Mouse (Mus musculus) liver, embryonic 13.5 days (tissue): Measurements from ENCODE around the gene Gna15. TPM values are rescaled to one million over a fixed set of nuclear protein-coding genes. Genes with fewer than 3 reads are reported as not detected.

ENCODE experiments used
- ATAC-seq: fragments of 200-750 bp; cut with Nextera tagmentation; 2 replicates; pipeline ENCODE4 v1.8.0; 2017; ENCODE audit warnings: low read depth, mild to moderate bottlenecking, moderate number of reproducible peaks, moderate library complexity
- DNase-seq: peaks from one replicate; pipeline ENCODE4 v3.0.0; 2022
- H3K27ac ChIP-seq: fragments of 300-500 bp; sonication (generic); 2 replicates; pipeline ENCODE4 v1.5.1; 2015; ENCODE audit warnings: moderate library complexity, mild to moderate bottlenecking, inconsistent platforms
- H3K27me3 ChIP-seq: fragments of 300-500 bp; sonication (generic); 2 replicates; pipeline ENCODE4 v1.6.1; 2015; ENCODE audit warnings: mild to moderate bottlenecking, inconsistent platforms
- H3K36me3 ChIP-seq: fragments of 300-500 bp; sonication (generic); 2 replicates; pipeline ENCODE4 v1.6.1; 2015; ENCODE audit warnings: mild to moderate bottlenecking, inconsistent platforms
- H3K4me1 ChIP-seq: fragments of 300-500 bp; sonication (generic); replicated peaks from 2 replicates; pipeline ENCODE4 v1.6.1; 2015; ENCODE audit warnings: inconsistent platforms
- H3K4me2 ChIP-seq: fragments of 300-500 bp; sonication (generic); 2 replicates; pipeline ENCODE4 v1.6.1; 2015; ENCODE audit warnings: inconsistent platforms, mild to moderate bottlenecking, moderate library complexity
- H3K4me3 ChIP-seq: fragments of 300-500 bp; sonication (generic); replicated peaks from 2 replicates; pipeline ENCODE4 v1.5.1; 2015; ENCODE audit warnings: mild to moderate bottlenecking, inconsistent platforms
- H3K9ac ChIP-seq: fragments of 300-500 bp; sonication (generic); 2 replicates; pipeline ENCODE4 v1.6.1; 2015; ENCODE audit warnings: mild to moderate bottlenecking, inconsistent platforms
- H3K9me3 ChIP-seq: fragments of 300-500 bp; sonication (generic); replicated peaks from 2 replicates; pipeline ENCODE4 v1.6.1; 2016; ENCODE audit warnings: inconsistent platforms
- WGBS: fragments of 180-500 bp; shearing (Covaris S2); methylation state at CpG from one replicate; pipeline ENCODE4 v1.1.7; 2015; ENCODE audit not compliant: insufficient replicate concordance; 5-methylcytosine and 5-hydroxymethylcytosine counted together
- polyA plus RNA-seq: library from polyadenylated mRNA; unstranded; fragments of >200 nt; fragmentation: Nextera tagmentation; extraction: Ambion mirVana; gene quantifications from 2 replicates; pipeline ENCODE4 v1.2.1, GENCODE M21; 2015

Gene Gna15
- polyA plus RNA-seq, 1 experiment from 2014 or later, result 7.2 TPM

DNA sequence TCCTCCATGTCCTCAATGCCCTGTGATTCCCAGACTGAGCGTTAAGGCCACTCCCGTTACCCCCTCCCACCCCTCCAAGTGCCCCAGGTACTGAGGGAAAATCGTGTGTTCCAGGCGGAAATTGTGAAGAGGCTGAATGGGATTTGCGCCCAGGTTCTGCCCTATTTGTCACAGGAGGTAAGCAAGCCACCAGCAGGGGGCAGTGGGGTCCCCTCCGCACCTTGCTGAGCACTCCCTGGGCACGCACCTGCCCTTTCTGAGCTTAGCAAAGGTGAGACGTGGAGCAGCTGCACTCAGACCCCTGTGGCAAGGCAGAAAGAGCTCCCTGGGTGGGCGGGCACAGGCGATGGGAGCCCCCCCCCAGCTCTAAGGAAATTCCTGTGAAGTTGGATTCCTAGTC lies 40.7 kb upstream of the Gna15 start:
- H3K36me3 ChIP-seq, result peaks cover 51% of the 10 kb centered on the region
- 42% methylated on average over 10 of the region's 10 CpGs for WGBS
- no peak overlapping the region for H3K27ac ChIP-seq
- H3K9ac ChIP-seq, result no peak overlapping the region
- H3K4me3 ChIP-seq, result no peak overlapping the region
- H3K9me3 ChIP-seq, result no peaks in the 10 kb centered on the region
- peaks cover 90% of the 10 kb centered on the region for H3K4me1 ChIP-seq
- no peak overlapping the region for H3K4me2 ChIP-seq
- ATAC-seq (no peak), DNase-seq (no peak)
- H3K27me3 ChIP-seq, result peaks cover 7% of the 10 kb centered on the region; the same call in 1 of the 2 replicates

DNA sequence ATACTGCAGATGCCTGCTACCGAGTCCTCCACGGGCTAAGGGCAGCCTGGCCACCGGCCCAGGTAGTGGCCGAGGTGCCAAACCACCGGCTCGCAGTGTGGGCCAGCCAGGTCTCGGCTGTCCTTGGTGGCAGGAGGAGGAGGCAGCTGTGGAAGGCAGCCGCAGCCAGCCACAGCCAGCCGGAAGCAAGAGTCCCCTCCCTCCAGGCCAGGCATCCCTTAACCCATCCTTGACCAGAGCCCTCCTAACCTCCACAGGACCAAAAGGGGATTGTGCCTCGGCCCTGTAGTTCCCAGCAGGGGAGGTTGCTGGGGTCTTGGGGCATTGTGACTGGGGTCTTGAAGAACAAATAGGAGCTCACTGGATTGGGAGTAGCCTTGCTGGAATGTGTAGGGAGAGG lies 40.2 kb upstream of the Gna15 start:
- Histone ChIP-seq H3K4me2 (peak overlapping the region; percentile 42), H3K36me3 (peaks cover 51% of the 10 kb centered on the region), H3K4me1 (peaks cover 88% of the 10 kb centered on the region), H3K27me3 (0 out of 2 replicates have a peak, but pooled peaks cover 3% of the 10 kb centered on the region), H3K27ac (no peak overlapping the region), H3K9me3 (no peaks in the 10 kb centered on the region), H3K9ac (0 out of 2 replicates have a peak overlapping the region, but pooled peaks have one; percentile 18), H3K4me3 (0 out of 2 replicates have a peak overlapping the region, but pooled peaks have one; percentile 3)
- ATAC-seq (no peak), DNase-seq (no peak)
- 37% methylated on average over 10 of the region's 10 CpGs for WGBS

DNA sequence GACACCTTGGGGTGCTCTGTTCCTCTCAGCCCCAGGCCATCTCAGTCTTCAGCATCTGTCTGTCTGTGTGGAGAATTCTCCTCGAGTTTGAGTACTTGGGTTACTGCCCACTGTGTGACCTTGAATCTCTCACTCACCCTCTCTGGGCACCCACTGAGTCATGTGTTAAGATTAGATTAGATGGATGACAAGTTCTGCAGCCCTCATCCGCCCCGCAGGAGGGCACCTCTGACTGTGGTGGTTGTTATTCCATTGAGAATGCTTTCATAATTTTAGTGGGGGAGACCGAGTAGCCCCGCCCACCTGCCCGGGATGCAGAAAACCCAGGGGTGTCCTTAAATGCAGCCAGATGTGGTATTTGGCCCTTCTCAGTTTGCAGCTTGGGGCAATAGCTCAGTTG lies 39.5 kb upstream of the Gna15 start:
- WGBS, result 31% methylated on average over 6 of the region's 6 CpGs
- peaks cover 86% of the 10 kb centered on the region for H3K4me1 ChIP-seq

DNA sequence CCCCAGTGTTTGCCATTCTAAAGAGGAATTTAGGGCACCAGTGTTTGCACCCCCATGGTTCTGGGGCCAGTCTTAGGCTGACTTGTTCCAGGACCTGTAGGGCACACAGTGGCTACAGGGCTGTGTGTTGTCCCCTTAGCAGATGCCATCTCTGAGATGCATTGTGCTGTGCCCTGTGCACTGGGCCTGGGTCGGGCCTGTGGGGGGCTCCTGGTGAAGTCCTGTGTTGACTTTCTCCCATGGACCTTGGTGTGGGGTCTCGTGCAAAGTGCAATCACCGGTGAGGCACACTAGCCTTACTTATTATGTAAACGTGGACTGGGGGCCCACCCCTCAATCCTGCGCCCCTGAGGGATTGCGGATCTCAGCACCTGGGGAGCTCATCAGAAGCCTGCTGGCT lies 38.4 kb upstream of the Gna15 start:
- peaks cover 51% of the 10 kb centered on the region for H3K36me3 ChIP-seq
- H3K4me2 ChIP-seq, result peak overlapping the region; percentile 38
- H3K27ac ChIP-seq, result peak overlapping the region; percentile 59; the same call in 1 of the 2 replicates
- 79% methylated on average over 6 of the region's 6 CpGs for WGBS
- H3K4me1 ChIP-seq, result peaks cover 78% of the 10 kb centered on the region
- ATAC-seq (no peak), DNase-seq (no peak)
- H3K9me3 ChIP-seq, result no peaks in the 10 kb centered on the region
- H3K4me3 ChIP-seq, result no peak overlapping the region
- 0 out of 2 replicates have a peak overlapping the region, but pooled peaks have one; percentile 10 for H3K9ac ChIP-seq
- H3K27me3 ChIP-seq, result no peaks in the 10 kb centered on the region

More for the DNA sequence above, 39.5 kb upstream of the Gna15 start:
- H3K36me3 ChIP-seq, result peaks cover 51% of the 10 kb centered on the region
- DNase-seq (no peak), ATAC-seq (no peak)
- no peaks in the 10 kb centered on the region for H3K27me3 ChIP-seq
- H3K4me2 ChIP-seq, result peak overlapping the region; percentile 42
- no peak overlapping the region for H3K4me3 ChIP-seq
- H3K9me3 ChIP-seq, result no peaks in the 10 kb centered on the region
- 0 out of 2 replicates have a peak overlapping the region, but pooled peaks have one; percentile 18 for H3K9ac ChIP-seq
- H3K27ac ChIP-seq, result no peak overlapping the region

DNA sequence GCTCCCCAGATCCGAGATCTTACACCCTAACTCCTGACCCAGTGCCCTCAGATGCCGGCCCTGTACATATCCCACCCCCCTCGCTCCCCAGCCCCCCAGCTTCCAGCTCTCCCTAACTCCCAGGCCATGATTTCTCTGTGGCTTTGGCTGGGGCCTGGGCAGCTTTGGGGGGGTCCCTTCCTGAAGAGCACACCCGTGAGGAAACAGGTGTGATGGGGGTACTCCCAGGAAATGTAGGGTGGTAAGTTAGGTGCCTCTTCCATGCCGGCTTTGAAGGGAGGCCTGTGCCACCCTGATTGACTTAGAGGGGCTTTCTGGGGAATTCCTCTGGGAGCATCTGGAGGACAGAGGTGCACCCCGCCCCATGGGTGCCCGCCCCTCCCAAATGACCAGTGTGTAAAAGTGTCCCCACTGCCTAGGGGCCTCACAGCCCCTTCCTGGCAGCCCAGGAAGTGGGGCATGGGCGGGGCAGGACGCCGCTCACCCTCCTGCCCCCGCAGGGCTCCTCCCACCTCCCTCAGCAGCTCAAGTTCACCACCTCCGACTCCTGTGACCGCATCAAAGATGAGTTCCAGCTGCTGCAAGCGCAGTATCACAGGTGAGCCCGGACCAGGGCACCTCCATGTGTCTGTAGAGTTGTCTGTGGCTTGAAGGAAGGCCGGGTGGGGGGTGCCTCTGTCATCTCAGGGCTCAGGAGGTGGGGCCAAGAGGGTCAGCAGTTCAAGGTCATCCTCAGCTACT lies 36.9 kb upstream of the Gna15 start:
- peaks cover 71% of the 10 kb centered on the region for H3K4me1 ChIP-seq
- H3K4me2 ChIP-seq, result peak overlapping the region; percentile 91
- H3K4me3 ChIP-seq, result peak overlapping the region; percentile 85
- H3K9me3 ChIP-seq, result no peaks in the 10 kb centered on the region
- H3K27me3 ChIP-seq, result no peaks in the 10 kb centered on the region
- ATAC-seq (peak; percentile 21; the same call in 1 of the 2 replicates), DNase-seq (no peak)
- peak overlapping the region; percentile 92 for H3K9ac ChIP-seq
- peaks cover 43% of the 10 kb centered on the region for H3K36me3 ChIP-seq
- 3% methylated on average over 16 of the region's 16 CpGs for WGBS
- H3K27ac ChIP-seq, result peak overlapping the region; percentile 85

DNA sequence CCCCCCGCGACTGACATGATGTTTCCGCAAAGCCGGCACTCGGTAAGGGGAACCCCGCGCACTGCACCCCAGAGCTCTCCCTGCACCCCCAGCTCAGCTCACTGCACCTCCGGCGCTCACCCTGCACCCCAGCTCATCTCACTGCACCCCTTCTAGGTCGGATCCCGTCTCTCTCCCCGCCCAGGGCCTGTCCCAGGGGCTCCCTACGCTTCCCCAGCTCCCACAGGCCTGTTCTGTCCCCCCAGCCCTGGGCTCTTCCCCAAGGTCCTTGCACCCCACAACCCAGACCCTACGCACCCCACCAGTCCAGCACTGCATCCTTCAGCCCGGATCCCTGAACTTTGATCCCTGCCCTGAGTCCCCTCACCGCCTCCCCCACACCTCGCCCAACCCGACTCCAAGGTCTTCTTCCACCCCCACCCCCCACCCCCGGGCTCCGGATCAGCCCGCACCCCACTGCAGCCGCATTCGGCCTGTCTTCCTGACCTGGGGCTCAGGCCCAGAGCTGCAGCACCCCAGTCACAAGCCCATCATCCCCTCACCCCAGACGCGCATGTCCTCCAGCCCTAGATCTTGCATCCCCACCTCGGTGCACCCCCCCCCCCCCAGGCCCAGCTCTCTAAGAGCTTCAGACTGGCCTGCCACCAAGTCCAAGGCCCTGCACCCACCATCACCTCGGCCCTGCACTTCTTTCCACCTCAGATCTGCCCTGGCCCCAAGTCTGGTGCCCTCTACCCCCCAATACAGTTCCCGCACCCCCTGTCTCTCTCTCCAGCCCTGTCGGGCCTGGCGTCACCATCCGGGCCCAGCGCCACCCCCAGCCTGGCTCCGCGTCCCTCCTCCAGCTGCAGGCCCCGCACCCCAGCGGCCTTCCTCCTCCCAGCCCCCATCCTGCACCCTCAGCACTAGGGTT lies 35.9 kb upstream of the Gna15 start:
- ATAC-seq (peak; percentile 36), DNase-seq (no peak)
- WGBS, result under 1% methylated on average over 28 of the region's 36 CpGs
- H3K4me3 ChIP-seq, result peak overlapping the region; percentile 85
- H3K9me3 ChIP-seq, result no peaks in the 10 kb centered on the region
- H3K27me3 ChIP-seq, result no peaks in the 10 kb centered on the region
- peak overlapping the region; percentile 91 for H3K4me2 ChIP-seq
- peaks cover 61% of the 10 kb centered on the region for H3K4me1 ChIP-seq
- H3K36me3 ChIP-seq, result peaks cover 33% of the 10 kb centered on the region
- peak overlapping the region; percentile 92 for H3K9ac ChIP-seq
- peak overlapping the region; percentile 85 for H3K27ac ChIP-seq

DNA sequence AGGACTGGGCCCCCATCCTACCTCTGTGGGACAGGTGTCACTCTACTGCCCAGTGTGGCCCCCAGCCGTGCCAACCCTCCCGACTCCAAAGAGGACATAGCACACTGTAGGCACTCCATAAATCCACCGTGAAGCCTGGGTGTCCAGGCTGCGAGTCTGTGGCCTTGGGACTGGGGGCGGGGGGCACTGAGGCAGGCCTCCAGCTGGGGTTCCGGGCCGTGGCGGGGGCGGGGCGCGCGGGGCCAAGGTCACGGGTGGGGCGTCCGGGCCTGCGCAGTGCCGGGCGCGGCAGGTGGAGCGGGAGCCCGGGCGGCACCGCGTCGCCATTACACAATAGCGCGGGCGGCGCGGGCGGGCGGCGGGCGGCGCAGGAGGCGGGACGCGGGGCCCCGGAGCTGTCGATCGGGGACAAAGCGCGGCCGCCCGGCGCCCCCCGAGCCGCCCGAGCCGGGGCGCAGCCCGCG lies 35.2 kb upstream of the Gna15 start, which contains the start of gene Aes:
Gene Aes, plus strand, starts transcription at position 326 of the 464 bp plus-strand sequence.
- Histone ChIP-seq H3K4me1 (peaks cover 54% of the 10 kb centered on the region), H3K27me3 (no peaks in the 10 kb centered on the region), H3K9me3 (no peaks in the 10 kb centered on the region), H3K27ac (peak within 1 kb of the TSS; percentile 85), H3K36me3 (peaks cover 27% of the 10 kb centered on the region), H3K4me3 (peak within 1 kb of the TSS; percentile 85), H3K4me2 (peak within 1 kb of the TSS; percentile 91), H3K9ac (peak within 1 kb of the TSS; percentile 92)
- DNase-seq (peak; percentile 46), ATAC-seq (peak; percentile 69)
- 2% methylated on average over 20 of the region's 53 CpGs for WGBS

DNA sequence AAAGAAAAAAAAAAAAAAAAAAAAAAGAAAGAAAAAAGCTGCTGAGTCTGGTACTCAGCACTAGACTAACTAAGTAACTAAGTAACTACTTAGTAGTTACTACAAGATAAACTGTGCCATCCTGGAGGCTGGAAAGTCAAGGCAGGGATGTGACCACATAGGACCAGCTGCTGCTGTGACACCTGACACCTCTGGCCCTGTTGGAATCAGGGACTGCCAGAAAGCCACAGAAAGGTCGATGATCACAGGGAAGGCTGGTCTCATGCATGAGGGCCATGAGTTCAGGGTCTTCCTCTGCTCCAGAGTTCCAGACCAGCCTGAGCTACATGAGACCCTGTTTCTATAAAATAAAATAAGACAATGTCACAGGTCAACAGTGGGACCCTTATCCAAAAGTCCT lies 33.5 kb upstream of the Gna15 start:
- ATAC-seq, result no peak
- WGBS, result 35% methylated on average over 1 of the region's 1 CpGs
- H3K27me3 ChIP-seq, result no peaks in the 10 kb centered on the region

DNA sequence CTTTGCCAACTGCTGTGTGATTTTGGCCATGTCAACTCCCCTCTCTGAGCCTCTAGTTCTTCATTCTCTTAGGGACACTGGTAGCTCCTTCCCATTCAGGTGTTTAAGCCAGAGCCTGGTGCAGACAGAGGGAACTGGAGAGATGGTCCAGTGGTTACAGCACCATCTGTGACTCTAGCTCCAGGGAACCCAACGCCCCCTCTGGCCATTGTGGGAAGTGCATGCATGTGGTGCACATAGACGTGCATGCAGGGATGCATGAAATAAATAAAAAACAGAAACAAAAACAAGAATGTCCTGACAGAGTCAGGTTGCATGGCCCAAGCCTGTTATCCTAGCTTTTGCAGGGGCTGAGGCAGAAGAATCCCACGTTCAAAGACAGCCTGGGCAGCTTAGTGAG lies 32.3 kb upstream of the Gna15 start:
- H3K27me3 ChIP-seq, result no peaks in the 10 kb centered on the region
- ATAC-seq, result no peak
- no peak for DNase-seq
- no peak overlapping the region for H3K4me3 ChIP-seq
- H3K4me1 ChIP-seq, result peaks cover 32% of the 10 kb centered on the region
- no peak overlapping the region for H3K4me2 ChIP-seq
- peaks cover 2% of the 10 kb centered on the region; the same call in 1 of the 2 replicates for H3K36me3 ChIP-seq
- H3K27ac ChIP-seq, result no peak overlapping the region
- H3K9me3 ChIP-seq, result no peaks in the 10 kb centered on the region
- WGBS, result 58% methylated on average over 3 of the region's 3 CpGs
- H3K9ac ChIP-seq, result no peak overlapping the region

More for the DNA sequence above, 33.5 kb upstream of the Gna15 start:
- no peak for DNase-seq
- no peak overlapping the region for H3K9ac ChIP-seq
- no peak overlapping the region for H3K4me3 ChIP-seq
- H3K36me3 ChIP-seq, result peaks cover 13% of the 10 kb centered on the region
- H3K9me3 ChIP-seq, result no peaks in the 10 kb centered on the region
- H3K4me2 ChIP-seq, result no peak overlapping the region
- peaks cover 37% of the 10 kb centered on the region for H3K4me1 ChIP-seq
- no peak overlapping the region for H3K27ac ChIP-seq

DNA sequence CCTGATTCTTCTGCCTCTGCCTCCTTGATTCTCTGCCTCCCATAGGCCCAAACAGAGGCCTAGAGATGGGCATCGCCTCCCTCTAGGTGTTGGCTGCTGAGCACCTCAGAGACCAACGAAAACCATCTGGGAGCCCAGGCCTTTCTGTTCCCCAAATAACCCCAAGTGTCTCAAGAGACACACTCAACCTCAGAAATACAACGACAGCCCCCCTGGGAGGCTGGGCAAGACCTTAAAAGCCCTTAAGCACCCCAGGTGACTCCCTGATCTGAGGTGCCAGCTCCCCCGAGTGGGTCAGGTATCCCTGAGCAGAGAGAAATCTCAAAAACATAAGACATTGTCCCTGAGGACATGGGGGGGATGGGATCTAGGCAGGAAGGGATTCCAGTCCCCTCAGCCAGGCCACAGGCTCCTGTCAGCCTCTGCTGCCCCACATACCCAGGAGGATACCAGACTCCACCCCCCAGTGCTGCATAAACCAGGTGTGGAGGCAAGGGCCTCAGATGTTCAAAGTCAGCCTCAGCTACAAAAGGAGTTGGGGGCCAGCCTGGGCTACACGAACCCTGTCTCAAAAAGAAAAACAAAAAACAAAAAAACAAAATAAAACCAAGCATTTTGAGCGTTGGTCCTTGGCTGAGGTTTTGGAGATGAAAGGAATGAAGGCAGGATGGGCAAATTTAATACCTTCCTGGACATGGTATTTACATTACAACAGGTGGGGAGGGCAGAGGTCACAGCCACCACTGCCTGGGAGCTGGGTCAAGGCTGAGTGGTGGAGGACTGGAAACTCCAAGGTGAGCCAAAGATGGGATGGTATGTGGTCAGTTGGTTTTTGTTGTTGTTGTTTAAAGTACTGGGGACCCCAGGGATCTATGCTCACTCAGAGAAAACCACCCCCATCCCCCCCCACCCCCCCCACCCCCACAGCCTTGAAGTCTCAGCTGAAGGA lies 30.1 kb upstream of the Gna15 start:
- DNase-seq, result no peak
- ATAC-seq, result no peak
- Histone ChIP-seq H3K36me3 (no peaks in the 10 kb centered on the region), H3K4me2 (no peak overlapping the region), H3K9me3 (no peaks in the 10 kb centered on the region), H3K27me3 (no peaks in the 10 kb centered on the region), H3K4me3 (no peak overlapping the region), H3K4me1 (peaks cover 21% of the 10 kb centered on the region), H3K9ac (no peak overlapping the region), H3K27ac (no peak overlapping the region)
- 77% methylated on average over 6 of the region's 6 CpGs for WGBS
